Mouse (Mus musculus): ENCODE measurements around the gene Gck.

Gene Gck

GRCm38 (mm10) chr11:5949586-5950352, at the start of gene Gck:
TSS of gene Gck (minus strand) at chr11:5950081.
- in situ Hi-C loops (cut with MboI, MseI) = no loop called here

- in situ Hi-C loops (cut with MboI, MseI) = no loop called here
These were observed 48.6 kb upstream of the Gck start for GRCm38 (mm10) chr11:5998472-5998871.

- in situ Hi-C loops (cut with MboI, MseI) = no loop called here
These were observed 46.1 kb upstream of the Gck start for GRCm38 (mm10) chr11:5995989-5996388.

- in situ Hi-C loops (cut with MboI, MseI) = loop anchor here (5.0 kb wide), 1 partner anchor 32 kb away; no protein-coding TSS in a partner anchor
These were observed 45.0 kb upstream of the Gck start for GRCm38 (mm10) chr11:5994880-5995279.

GRCm38 (mm10) chr11:5994212-5994611, 44.3 kb upstream of the Gck start:
- in situ Hi-C loops (cut with MboI, MseI) = loop anchor here (5.0 kb wide), 1 partner anchor 33 kb away; no protein-coding TSS in a partner anchor

- in situ Hi-C loops (cut with MboI, MseI) = loop anchor here (5.0 kb wide), 1 partner anchor 36 kb away; no protein-coding TSS in a partner anchor
These were observed 41.0 kb upstream of the Gck start for GRCm38 (mm10) chr11:5990910-5991309.

GRCm38 (mm10) chr11:5989954-5990593, 40.2 kb upstream of the Gck start:
- in situ Hi-C loops (cut with MboI, MseI) = loop anchor here (5.0 kb wide), 1 partner anchor 37 kb away; no protein-coding TSS in a partner anchor

GRCm38 (mm10) chr11:5988126-5988525, 38.2 kb upstream of the Gck start:
- in situ Hi-C loops (cut with MboI, MseI) = no loop called here

- in situ Hi-C loops (cut with MboI, MseI) = no loop called here
These were observed 33.7 kb upstream of the Gck start for GRCm38 (mm10) chr11:5983629-5984028.

- in situ Hi-C loops (cut with MboI, MseI) = no loop called here
These were observed 31.4 kb upstream of the Gck start for GRCm38 (mm10) chr11:5981323-5981722.

- in situ Hi-C loops (cut with MboI, MseI) = no loop called here
These were observed 30.7 kb upstream of the Gck start for GRCm38 (mm10) chr11:5980561-5980960.

- in situ Hi-C loops (cut with MboI, MseI) = no loop called here
These were observed 30.2 kb upstream of the Gck start for GRCm38 (mm10) chr11:5980108-5980507.

- in situ Hi-C loops (cut with MboI, MseI) = no loop called here
These were observed 29.2 kb upstream of the Gck start for GRCm38 (mm10) chr11:5979088-5979487.

GRCm38 (mm10) chr11:5976106-5976505, 26.2 kb upstream of the Gck start:
- in situ Hi-C loops (cut with MboI, MseI) = no loop called here

- in situ Hi-C loops (cut with MboI, MseI) = no loop called here
These were observed 25.2 kb upstream of the Gck start for GRCm38 (mm10) chr11:5975068-5975467.

GRCm38 (mm10) chr11:5974053-5974452, 24.2 kb upstream of the Gck start:
- in situ Hi-C loops (cut with MboI, MseI) = no loop called here

GRCm38 (mm10) chr11:5973151-5973550, 23.3 kb upstream of the Gck start:
- in situ Hi-C loops (cut with MboI, MseI) = no loop called here

- in situ Hi-C loops (cut with MboI, MseI) = no loop called here
These were observed 21.3 kb upstream of the Gck start for GRCm38 (mm10) chr11:5971202-5971601.

- in situ Hi-C loops (cut with MboI, MseI) = loop anchor here (10.0 kb wide), 1 partner anchor 1723 kb away; no protein-coding TSS in a partner anchor
These were observed 18.3 kb upstream of the Gck start for GRCm38 (mm10) chr11:5968223-5968622.

GRCm38 (mm10) chr11:5966751-5967150, 16.9 kb upstream of the Gck start:
- in situ Hi-C loops (cut with MboI, MseI) = loop anchor here (10.0 kb wide), 1 partner anchor 1722 kb away; no protein-coding TSS in a partner anchor

GRCm38 (mm10) chr11:5965865-5966264, 16.0 kb upstream of the Gck start:
- in situ Hi-C loops (cut with MboI, MseI) = loop anchor here (10.0 kb wide), 1 partner anchor 1721 kb away; no protein-coding TSS in a partner anchor

- in situ Hi-C loops (cut with MboI, MseI) = loop anchor here (10.0 kb wide), 1 partner anchor 1715 kb away; no protein-coding TSS in a partner anchor
These were observed 10.2 kb upstream of the Gck start for GRCm38 (mm10) chr11:5960051-5960450.

Data from T-helper 2 cell (primary cell).